Mouse (Mus musculus) cerebral cortex, adult 2 months (tissue): ENCODE results near the gene Ift27.

Experiments used
- WGBS: fragments of 180-500 bp; shearing (Covaris S2); methylation state at CpG from one replicate; pipeline ENCODE4 v1.1.7; 2018; 5-methylcytosine and 5-hydroxymethylcytosine counted together

The Ift27 gene

DNA sequence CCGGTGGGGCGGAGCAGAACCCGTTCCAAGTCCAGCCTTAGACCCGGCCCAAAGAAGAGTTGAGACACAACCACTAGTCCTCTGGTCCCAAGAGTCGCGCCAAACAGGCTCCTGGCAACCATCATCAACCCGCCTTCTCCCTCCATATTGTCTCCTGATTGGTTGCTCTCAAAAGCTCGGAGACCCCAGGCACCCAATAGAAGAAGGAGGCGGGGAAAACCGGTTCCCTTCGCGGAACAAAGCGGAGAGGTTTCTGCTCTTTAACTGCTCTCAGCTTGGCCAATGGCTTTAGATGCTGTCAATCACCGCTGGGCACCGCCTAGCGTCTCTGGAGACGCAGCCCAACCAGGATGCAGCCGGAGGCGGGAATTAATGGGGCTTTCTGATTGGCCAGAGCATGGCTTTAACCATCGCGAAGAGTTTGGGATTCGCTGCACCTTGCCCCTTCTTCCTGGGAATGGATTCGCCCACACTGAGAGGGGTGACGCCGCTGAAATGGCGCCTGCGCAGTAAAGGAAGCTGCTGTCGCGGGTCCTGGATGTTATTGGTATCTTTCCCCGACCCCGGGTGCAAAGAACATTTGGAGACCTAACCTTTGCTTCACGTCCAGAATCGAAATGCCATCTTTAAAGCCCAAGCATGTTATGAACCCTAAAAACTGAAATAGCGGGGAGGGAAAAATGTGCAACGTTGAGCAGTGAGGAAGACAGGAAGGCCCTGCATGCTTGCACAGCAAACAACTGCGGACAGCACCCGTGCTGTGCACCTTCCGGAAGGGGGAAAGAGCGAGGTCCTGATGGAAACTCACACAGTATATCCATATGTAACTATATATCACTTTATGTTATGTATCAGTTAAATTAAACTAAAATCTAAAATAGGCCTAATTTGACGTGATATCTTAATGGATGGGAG lies at the start of gene Ift27:
Gene Ift27 (minus strand): TSS at position 136 of the 915 bp plus-strand sequence.
- WGBS: 1% methylated on average over 40 of the region's 40 CpGs

DNA sequence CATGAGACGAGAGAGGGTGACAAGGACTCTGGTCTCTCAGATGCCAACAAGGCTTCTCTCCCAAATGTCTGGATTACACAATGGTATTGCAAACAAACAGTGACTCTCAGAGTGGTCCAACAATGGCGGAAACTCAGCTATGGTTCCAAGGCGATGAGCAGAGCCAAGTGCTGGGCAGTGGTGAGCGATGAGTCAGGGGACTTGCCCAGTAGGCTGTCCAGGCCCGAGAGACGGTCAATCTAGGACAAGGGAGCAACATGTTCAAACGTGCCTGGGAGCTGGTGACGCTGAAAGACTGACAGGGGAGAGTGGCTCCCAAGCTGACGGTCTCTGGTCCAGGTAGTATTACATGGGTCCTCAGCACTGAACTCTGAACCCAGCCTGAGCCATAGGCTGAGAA lies 41.4 kb upstream of the Ift27 start:
- WGBS: 76% methylated on average over 9 of the region's 9 CpGs

DNA sequence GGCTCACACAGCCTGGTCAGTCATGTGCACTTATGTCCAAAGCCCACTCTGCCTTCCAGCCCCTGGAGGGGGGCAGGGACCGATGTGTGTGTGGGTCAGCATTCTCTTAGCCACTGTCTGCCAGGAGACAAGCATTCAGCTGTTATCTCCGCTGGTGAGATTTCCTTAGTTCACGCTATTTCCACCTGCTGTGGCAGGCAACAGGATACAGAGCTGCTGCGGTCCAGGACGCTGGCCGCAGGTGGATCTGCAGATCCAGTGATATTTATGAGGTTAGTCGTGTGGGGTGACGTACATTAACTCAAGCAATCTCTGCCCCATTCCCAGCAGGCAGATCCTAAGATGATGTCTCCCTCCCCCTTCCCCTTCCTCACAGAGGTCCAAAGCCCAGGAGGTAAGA lies 37.5 kb upstream of the Ift27 start:
- WGBS: 85% methylated on average over 8 of the region's 8 CpGs

DNA sequence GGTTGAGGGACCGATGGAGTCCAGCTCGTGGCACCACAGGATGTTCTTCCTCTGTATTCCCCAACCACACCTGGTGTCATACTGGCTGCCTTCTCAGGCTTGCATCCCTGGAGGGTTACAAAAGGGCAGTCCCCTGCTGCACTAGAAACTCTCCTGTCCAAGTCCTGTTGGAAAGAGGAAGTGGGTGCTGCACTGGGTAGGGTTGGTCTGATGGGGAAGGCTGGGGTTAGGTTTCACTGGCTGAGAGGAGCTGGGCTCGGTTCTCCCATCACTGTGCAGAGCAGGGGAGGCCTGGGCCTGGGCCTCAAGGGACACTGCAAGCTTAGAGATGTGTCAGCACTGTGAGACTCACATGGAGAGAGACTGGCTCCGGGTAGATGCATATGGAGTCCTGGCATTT lies 36.3 kb upstream of the Ift27 start:
- 82% methylated on average over 4 of the region's 4 CpGs for WGBS

DNA sequence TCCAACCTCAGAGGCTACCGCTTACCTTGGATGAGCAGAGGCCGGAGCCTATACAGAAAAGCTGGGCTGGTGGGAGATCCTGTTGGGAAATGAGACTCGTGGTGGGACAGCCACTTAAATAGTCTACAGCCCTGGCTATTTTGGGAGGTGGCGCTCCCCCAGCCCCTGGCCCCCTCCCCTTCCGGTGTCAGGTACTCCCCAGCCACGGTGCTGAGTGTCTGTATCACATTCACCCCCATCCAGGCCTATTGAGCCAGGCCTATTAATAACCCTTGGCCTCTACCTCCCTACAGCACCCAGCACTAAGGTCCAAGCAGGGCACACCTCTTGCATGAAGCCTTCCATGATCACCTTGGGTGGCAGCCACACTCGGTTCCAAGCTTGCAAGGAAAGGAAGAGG lies 32.4 kb upstream of the Ift27 start, which contains the start of gene Pvalb:
Gene Pvalb (minus strand): TSS at position 89 of the 400 bp plus-strand sequence.
- 91% methylated on average over 7 of the region's 7 CpGs for WGBS

DNA sequence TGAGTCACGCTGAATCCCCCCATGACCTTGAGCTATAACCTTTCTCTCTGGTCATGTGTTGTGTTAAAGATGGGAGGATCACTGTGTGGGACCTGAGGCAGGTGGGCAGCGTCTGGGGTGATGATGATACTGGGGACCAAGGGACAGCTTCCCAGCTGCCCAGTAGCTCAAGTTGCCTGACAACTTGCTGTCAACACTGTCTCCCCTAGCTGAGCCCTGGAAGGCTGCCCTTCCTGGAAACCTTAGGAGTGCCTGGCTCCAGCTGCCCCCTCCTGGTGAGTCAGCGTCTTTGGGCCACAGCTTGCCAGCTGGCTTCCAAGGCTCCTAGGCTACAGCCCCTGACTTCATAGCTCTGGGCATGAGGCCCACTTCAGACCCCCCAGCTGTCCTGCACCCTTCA lies 31.3 kb upstream of the Ift27 start:
- WGBS: 48% methylated on average over 3 of the region's 3 CpGs

DNA sequence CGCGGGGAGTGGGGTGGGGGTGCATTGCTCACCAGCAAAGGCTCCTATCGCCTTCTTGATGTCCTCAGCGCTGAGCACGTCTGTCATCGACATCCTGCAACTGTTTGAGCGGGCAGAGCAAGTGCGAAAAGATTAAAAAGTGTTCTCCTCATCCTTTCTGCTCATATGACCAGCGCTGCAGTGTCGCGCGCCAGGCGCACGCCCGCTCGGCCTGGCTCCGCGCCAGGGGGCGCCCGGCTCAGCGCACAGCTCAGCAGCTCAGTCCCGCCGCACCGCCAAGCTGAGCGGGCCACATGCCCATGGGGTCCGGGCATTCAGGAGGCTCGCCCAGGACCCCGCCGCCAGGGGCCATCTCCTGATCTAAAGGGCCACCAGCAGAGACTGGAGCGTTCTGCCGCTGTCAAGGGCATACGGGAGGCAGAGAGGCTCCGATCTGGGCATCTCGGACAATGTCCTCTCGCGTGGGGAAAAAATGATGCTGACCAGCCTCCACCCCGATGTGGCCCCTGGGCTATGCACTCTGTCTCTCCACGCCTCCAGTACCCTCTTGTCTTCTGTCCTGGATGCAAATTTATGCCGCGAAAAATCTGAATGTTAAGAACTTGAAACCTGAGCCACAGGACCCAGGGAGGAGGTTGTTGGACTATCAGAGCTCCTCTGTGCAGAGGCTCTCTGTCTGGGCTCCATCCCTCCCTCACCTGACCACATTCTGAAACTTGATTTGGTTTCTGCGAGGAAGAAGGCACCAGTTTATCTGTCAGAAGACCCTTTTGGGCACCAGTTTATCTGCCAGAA lies 30.3 kb upstream of the Ift27 start:
- 5% methylated on average over 41 of the region's 41 CpGs for WGBS

DNA sequence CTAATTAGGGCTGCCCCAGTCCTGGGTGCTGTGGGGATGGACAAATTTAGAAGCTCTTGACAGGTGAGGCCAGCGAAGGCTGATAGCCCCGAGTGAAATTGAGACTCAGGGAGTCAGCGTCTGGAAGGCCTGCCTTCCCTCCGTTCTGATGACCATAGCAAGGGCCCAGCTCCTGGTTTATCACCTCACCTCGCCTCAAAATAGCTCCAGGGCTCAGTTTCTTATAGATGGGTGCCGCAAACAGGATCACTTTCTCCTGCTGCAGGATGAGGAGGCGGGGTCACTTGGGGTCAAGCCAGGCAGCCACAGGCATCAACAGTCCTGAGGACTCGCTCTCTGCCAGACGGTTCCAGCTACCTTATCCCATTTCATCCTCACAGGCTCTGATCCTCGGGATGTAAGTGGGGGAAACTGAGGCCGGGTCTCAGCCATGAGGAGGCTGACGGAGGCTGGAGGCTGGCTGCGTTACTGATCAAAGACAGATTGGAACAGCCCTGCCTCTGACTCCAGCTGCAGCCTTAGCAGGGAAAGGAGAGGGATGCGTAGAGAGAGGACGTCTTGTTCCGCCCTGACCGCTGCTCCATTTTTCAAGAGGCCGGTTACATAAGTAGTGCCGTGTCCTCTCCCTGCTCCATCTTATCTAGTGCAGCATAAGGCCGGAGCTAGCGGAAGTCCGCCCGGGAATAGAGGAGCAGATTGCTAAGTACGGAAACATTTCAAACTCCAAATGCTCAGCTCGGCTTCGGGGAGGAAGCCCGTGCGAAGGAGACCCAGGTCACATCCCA lies 21.4 kb upstream of the Ift27 start:
- 65% methylated on average over 28 of the region's 28 CpGs for WGBS

DNA sequence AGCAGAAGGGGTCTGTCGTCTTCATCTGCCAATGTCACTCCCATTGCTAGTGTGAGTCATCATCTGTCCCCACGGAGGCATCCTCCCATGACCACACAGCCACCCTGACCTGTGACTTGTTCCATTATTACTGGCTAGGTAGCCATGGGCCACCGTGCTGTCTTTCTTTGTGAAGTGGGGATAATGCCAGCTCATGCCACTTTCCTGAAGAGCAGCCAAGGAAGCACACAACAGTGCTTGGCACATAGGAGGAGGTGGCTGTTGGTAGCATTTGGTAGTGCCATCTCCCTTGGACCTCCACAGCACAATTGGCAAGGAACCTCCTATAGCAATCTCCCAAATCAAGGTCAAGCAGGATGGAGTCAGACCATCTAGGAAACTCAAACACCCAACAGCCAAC lies 20.4 kb upstream of the Ift27 start:
- 54% methylated on average over 3 of the region's 3 CpGs for WGBS

DNA sequence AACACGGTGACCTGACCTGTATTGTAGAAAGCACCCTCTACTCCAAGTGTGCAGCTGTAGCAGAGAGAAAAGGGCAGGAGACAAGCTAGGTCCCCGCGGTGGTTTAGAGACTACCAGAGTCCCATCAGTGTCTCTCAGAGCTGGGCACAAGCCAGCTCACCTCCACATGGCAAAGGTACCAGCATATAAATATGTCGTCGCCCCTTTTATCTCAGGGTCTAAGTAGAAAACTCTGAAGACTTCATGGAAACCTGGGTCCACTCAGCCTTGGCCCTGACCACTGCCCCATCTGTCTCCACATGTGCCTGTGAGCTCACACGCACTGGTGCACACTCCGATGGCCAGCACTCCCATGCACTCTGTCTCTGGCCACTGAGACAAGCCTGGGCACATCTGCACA lies 15.7 kb upstream of the Ift27 start:
- WGBS: 94% methylated on average over 7 of the region's 7 CpGs

DNA sequence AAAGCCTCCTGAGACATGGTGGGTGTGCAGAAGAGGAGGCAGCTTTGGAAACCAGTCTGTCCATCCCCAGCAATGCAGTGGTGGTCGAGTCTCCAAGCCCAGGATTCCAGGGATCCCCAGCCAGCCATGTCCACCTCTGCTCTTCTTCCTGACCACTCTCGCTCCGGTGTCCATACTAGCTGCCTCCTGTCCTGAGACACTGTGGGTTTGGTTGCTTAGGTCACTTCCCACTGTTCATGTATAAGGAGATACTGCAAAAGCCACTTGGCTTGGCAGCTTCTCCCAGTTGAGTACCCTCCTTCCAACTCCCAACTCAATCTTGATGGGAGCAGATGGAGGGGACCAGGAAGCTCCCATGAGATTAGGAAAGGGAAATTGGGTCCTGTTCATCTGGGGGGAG lies 14.6 kb upstream of the Ift27 start:
- 87% methylated on average over 3 of the region's 3 CpGs for WGBS

DNA sequence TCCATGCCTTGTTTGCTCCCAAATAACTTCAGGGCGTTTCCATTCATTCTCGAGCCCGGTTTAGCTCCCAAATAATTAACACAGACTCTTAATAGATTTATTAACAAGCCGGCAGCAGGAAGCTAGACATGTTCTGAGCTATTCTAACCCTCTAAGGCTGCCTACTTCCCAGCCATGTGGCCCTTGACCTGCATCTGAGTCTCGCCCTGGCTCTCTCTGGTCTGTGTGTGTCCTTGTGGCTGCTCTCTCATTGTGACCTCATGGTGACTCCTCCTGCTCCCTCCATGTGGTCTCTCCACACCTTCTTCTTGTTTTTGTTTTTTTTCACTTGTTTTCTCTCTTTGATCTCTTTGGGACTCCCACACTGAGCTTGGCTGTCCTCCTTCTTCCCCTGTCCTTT lies 13.0 kb upstream of the Ift27 start:
- 67% methylated on average over 5 of the region's 5 CpGs for WGBS

DNA sequence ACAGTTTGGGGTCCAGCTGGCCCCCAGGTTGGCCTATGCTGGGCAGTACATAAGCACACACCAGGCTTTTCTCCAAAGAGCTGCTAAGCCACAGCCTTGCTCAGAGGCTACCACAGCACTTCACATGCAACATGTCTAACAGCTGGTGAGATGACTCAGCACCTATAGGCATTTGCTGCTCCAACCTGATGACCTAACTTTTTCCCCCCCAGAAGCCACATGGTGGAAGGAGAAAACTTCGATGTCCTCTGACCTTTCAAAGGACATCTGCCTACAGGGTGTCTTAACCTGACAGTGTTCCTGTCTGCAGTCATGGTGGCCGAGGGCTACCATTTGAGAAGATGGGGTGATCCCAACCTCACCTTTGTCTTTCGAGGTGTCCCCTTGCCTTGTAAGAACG lies 11.7 kb upstream of the Ift27 start:
- 89% methylated on average over 4 of the region's 4 CpGs for WGBS

DNA sequence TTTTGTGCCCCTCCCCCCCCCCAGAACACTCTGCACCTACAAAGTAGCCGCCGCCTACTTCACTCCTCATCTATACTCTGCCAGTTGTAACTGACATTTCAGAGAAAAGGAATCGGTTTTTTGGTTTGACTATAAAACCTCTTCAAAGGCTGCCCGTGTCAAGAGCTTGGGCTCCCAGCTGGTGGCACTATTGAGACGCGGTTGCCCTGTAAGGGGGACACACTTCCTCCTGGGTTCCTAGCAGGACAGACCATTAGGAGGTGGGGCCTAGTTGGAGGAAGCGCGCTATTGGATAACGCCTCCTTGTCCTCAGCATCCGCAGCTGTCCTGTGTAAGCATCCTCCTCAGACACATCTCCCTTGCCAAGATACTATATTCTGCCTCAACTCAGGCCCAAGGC lies 10.9 kb upstream of the Ift27 start:
- WGBS: 7% methylated on average over 10 of the region's 10 CpGs

DNA sequence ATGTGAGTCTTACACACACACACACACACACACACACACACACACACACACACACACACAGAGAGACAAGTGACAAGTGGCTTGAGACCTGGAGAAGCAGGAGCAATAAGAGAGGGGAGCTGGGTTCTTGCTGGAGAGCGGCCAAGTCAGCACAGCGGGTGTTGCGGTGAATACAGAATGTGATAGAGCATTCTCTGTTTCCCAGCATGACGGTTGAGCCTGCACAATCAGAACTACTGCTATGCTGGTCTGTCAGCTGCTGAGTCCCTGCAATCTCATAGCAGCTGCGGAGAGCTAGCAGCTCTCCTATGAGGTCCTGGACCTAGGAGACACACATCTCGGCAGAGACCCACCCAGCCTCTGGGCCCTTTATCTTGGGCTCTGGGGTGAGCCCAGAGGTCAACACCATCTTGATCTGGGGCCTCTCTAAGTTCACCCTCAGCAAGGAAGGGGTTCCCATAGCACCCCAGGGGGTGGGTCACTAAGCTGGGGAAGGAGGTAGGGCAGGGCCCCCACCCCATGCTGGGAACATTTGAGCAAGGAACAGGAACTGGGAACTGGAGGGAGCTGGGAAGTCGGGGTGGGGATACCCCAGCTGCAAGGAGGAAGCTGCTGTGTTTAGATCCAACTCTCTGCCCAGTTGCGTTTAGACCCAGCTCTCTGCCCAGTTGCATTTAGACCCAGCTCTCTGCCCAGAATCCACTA lies 7.9 kb upstream of the Ift27 start:
- WGBS: 17% methylated on average over 8 of the region's 8 CpGs

DNA sequence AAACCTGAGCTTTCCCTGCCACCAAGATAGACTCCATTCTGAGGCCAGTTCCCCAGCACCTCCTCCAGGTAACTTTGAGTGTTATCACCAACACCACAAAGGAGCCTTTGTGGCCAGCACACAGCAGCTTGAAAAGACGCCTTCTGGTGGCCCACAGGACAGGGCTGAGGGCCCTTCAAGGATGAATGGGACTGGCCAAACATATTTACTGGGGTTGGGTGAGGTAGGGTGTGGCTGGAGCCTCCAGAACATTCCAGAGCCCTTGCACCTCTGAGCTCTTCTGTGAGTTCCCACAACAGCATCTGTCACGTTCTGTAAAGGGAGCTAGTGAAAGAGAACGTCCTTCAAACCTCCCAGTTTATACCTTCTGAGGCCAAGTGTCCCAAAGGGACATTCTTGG lies 5.9 kb upstream of the Ift27 start:
- WGBS: 71% methylated on average over 3 of the region's 3 CpGs

DNA sequence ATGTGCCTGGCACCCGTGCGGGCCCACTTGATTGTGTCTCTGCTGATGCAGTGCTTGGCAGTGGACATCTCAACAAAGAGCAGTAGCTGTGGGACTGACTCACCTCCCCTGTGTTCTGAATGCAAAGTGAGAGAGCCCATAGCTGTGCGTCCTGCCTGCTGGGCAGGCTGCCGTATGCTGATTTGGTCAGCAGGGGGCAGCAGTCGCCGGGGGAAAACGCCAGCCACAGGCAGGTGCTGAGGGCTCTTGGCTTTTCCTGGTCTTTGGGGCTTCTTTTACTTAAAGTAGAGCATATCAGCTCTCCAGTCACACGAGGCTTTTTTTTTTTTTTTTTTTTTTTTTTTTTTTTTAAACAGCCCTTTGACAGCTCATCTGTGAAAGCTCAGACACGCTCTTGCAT lies 4.5 kb upstream of the Ift27 start:
- 5% methylated on average over 9 of the region's 9 CpGs for WGBS

DNA sequence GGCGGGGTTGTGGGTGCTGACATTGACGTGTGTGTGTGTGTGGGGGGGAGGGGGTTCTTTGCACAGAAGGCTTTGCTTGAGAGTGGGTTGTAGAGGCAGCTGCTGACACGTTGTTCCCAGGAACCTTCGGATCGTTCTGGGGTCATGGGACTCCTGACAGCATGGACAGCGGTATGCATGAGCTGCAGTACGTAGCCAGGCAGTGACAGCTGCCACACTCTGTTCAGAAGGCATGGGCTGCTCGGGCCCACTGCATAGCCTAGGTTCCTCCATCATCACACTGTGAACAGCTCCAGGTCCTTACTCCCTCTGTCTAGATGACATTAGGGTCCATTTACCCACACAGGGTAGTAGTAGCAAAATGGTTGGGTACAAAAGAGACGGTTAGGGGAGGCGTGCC lies 3.4 kb upstream of the Ift27 start:
- WGBS: 60% methylated on average over 10 of the region's 10 CpGs

DNA sequence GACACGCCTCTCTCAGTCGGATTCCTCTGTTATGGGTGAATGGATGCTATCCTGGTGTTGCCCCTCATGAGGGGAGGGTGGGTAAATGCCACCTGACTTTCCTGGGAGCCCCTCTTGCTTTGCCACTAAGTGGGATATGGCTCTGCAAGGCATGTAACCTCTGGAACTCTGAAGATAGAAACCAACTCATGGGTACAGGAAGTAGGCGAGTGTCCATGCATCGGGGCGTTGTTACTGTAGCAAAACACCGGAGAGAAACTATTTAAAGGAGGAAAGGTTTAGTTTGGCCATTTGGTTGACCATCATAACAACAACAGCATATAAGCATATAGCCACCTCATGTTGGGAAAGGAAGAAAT lies 959 bp upstream of the Ift27 start:
- WGBS: 62% methylated on average over 6 of the region's 6 CpGs

DNA sequence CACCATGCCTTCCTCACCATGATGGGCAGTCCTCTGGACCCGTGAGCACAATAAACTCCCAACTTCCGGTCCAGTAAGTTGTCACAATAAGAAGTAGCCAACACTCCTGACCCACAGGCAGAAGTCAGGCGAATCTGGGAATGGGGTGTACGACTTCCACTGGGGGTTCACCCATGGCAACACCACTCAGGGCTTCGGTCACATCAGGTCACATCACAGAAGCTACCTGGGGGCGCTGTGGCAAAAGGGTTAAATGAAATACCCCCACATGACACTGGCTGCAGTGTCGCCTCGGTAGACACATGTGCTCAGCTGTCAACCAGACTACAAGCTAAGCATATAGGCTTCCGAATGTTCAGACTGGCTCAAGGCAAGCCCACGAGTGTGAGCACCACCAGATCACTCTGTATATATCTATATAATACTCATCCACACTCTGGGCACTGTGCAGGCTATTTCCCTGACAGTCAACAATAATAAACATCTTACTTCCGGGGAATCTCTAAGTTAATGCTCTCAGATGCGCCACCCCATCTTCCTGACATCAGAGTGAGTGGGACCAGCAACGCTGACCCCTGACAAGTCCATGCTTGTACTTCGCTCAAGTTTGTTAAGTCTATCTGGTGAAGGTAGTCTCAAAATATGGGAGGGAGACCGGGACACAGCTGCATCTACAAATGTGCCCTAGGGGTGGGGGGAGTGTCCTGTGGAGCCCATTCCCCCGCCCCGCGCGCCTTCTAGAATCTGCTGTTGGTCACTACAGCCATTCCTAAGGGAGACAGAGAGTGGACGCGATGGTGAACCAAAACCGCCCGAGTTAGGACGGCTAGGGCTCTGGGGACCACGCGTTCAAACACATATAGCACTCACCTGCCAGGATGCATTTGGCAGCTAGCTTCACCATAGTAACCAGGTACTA lies 749 bp downstream of the Ift27 start:
- 19% methylated on average over 26 of the region's 26 CpGs for WGBS
